Mouse (Mus musculus) megakaryocyte-erythroid progenitor cell, adult 5-6 weeks (primary cell): ENCODE results near the gene Tmem176a. TPM values are rescaled to one million over a fixed set of nuclear protein-coding genes. Genes with fewer than 3 reads are reported as not detected.

Source experiments
- ATAC-seq: replicated peaks from 2 replicates; pipeline ENCODE4 v1.8.0; 2016; ENCODE audit warnings: mild to moderate bottlenecking, inconsistent platforms; ENCODE audit not compliant: severe bottlenecking, poor library complexity, low FRiP score, low TSS enrichment
- total RNA-seq, 2 experiments: library from RNA; stranded (forward) in 1 of 2; stranded (reverse) in 1 of 2; fragments of 200-1000, 215-1000 nt in 1 of 2; fragments of >200 nt in 1 of 2; fragmentation: Nextera tagmentation in 1 of 2; gene quantifications; 2 replicates each; pipeline ENCODE4 v1.2.3; 2014 to 2017

The Tmem176a gene
- total RNA-seq, 2 experiments from 2014 or later: 5.1 to 5.4 TPM

- no peak for ATAC-seq
These were observed 29.1 kb downstream of the Tmem176a start for GRCm38 (mm10) chr6:48869774-48870173.

GRCm38 (mm10) chr6:48872596-48872995 is 31.9 kb downstream of the Tmem176a start, which contains the start of gene Aoc1:
Aoc1 (plus strand) TSS chr6:48872896.
- ATAC-seq: no peak

GRCm38 (mm10) chr6:48874576-48874975 is 33.9 kb downstream of the Tmem176a start:
- no peak for ATAC-seq

GRCm38 (mm10) chr6:48875515-48875914 is 34.8 kb downstream of the Tmem176a start:
- ATAC-seq: no peak

- ATAC-seq: no peak
These were observed 35.9 kb downstream of the Tmem176a start for GRCm38 (mm10) chr6:48876510-48877135.

GRCm38 (mm10) chr6:48894203-48894602 is 53.5 kb downstream of the Tmem176a start:
- ATAC-seq: 0 out of 2 replicates have a peak, but pooled peaks have one; percentile 34

- no peak for ATAC-seq
These were observed 54.5 kb downstream of the Tmem176a start for GRCm38 (mm10) chr6:48894938-48895818.

GRCm38 (mm10) chr6:48895941-48896340 is 55.2 kb downstream of the Tmem176a start:
- no peak for ATAC-seq

Other genes with a start within 250 kb of the Tmem176a start
- 9.7 and 17.1 TPM in 2 replicates for gene Repin1, start 247.0 kb upstream of the Tmem176a start, total RNA-seq (2014; fragmentation: Nextera tagmentation)
- 9.8 and 14.7 TPM in 2 replicates for gene Repin1, start 247.0 kb upstream of the Tmem176a start, total RNA-seq (2017)
- not detected in 2 replicates for gene Gm44965, start 247.0 kb upstream of the Tmem176a start, total RNA-seq (2014; fragmentation: Nextera tagmentation)
- gene Gm44965, start 247.0 kb upstream of the Tmem176a start, total RNA-seq (2017): not detected in 2 replicates
- 1.7 and 1.9 TPM in 2 replicates for gene Zfp775, start 238.9 kb upstream of the Tmem176a start, total RNA-seq (2014; fragmentation: Nextera tagmentation)
- gene Zfp775, start 238.9 kb upstream of the Tmem176a start, total RNA-seq (2017): 2.0 and 3.0 TPM in 2 replicates
- 1.9 and 4.2 TPM in 2 replicates for gene AI854703, start 214.2 kb upstream of the Tmem176a start, total RNA-seq (2014; fragmentation: Nextera tagmentation)
- 1.4 and 3.0 TPM in 2 replicates for gene AI854703, start 214.2 kb upstream of the Tmem176a start, total RNA-seq (2017)
- gene Gimap8, start 193.7 kb upstream of the Tmem176a start, total RNA-seq (2014; fragmentation: Nextera tagmentation): 7.1 and 7.8 TPM in 2 replicates
- gene Gimap8, start 193.7 kb upstream of the Tmem176a start, total RNA-seq (2017): 1.4 and 8.0 TPM in 2 replicates
- gene Gimap9, start 164.8 kb upstream of the Tmem176a start, total RNA-seq (2014; fragmentation: Nextera tagmentation): 15.2 and 18.7 TPM in 2 replicates
- 34.5 and 49.2 TPM in 2 replicates for gene Gimap9, start 164.8 kb upstream of the Tmem176a start, total RNA-seq (2017)
- gene Gimap4, start 156.4 kb upstream of the Tmem176a start, total RNA-seq (2014; fragmentation: Nextera tagmentation): 12.5 and 18.0 TPM in 2 replicates
- gene Gimap4, start 156.4 kb upstream of the Tmem176a start, total RNA-seq (2017): 3.0 and 61.5 TPM in 2 replicates
- gene Gimap6, start 132.7 kb upstream of the Tmem176a start, total RNA-seq (2014; fragmentation: Nextera tagmentation): 21.8 and 27.8 TPM in 2 replicates
- 48.2 and 58.4 TPM in 2 replicates for gene Gimap6, start 132.7 kb upstream of the Tmem176a start, total RNA-seq (2017)
- gene Gm28053, start 122.3 kb upstream of the Tmem176a start, total RNA-seq (2014; fragmentation: Nextera tagmentation): 2.9 TPM in 1 of 2 replicates, not detected in the other
- gene Gm28053, start 122.3 kb upstream of the Tmem176a start, total RNA-seq (2017): 96.6 TPM in 1 of 2 replicates, not detected in the other
- 1.4 and 4.8 TPM in 2 replicates for gene Gimap7, start 122.3 kb upstream of the Tmem176a start, total RNA-seq (2014; fragmentation: Nextera tagmentation)
- gene Gimap7, start 122.3 kb upstream of the Tmem176a start, total RNA-seq (2017): 2.1 and 4.6 TPM in 2 replicates
- gene Gimap1, start 101.9 kb upstream of the Tmem176a start, total RNA-seq (2014; fragmentation: Nextera tagmentation): 4.8 and 20.1 TPM in 2 replicates
- gene Gimap1, start 101.9 kb upstream of the Tmem176a start, total RNA-seq (2017): 10.8 and 12.9 TPM in 2 replicates
- 6.1 and 11.7 TPM in 2 replicates for gene Gimap5, start 94.7 kb upstream of the Tmem176a start, total RNA-seq (2014; fragmentation: Nextera tagmentation)
- gene Gimap5, start 94.7 kb upstream of the Tmem176a start, total RNA-seq (2017): 1.5 and 5.8 TPM in 2 replicates
- 6.4 and 19.7 TPM in 2 replicates for gene Gimap3, start 70.1 kb upstream of the Tmem176a start, total RNA-seq (2014; fragmentation: Nextera tagmentation)
- gene Gimap3, start 70.1 kb upstream of the Tmem176a start, total RNA-seq (2017): 0.88 and 6.2 TPM in 2 replicates
- gene Tmem176b, start 577 bp downstream of the Tmem176a start, total RNA-seq (2014; fragmentation: Nextera tagmentation): 6.7 and 12.4 TPM in 2 replicates
- gene Tmem176b, start 577 bp downstream of the Tmem176a start, total RNA-seq (2017): 14.4 and 24.5 TPM in 2 replicates
- 0.30 TPM in 1 of 2 replicates, not detected in the other for gene Aoc1, start 32.0 kb downstream of the Tmem176a start, total RNA-seq (2014; fragmentation: Nextera tagmentation)
- not detected in 2 replicates for gene Aoc1, start 32.0 kb downstream of the Tmem176a start, total RNA-seq (2017)
- not detected in 2 replicates for gene 1600015I10Rik, start 89.0 kb downstream of the Tmem176a start, total RNA-seq (2014; fragmentation: Nextera tagmentation)
- not detected in 2 replicates for gene 1600015I10Rik, start 89.0 kb downstream of the Tmem176a start, total RNA-seq (2017)
- gene Doxl2, start 134.0 kb downstream of the Tmem176a start, total RNA-seq (2014; fragmentation: Nextera tagmentation): not detected in 2 replicates
- gene Doxl2, start 134.0 kb downstream of the Tmem176a start, total RNA-seq (2017): not detected in 2 replicates
- gene Svs1, start 145.9 kb downstream of the Tmem176a start, total RNA-seq (2014; fragmentation: Nextera tagmentation): not detected in 2 replicates
- gene Svs1, start 145.9 kb downstream of the Tmem176a start, total RNA-seq (2017): not detected in 2 replicates
- gene Gpnmb, start 195.6 kb downstream of the Tmem176a start, total RNA-seq (2014; fragmentation: Nextera tagmentation): not detected in 2 replicates
- not detected in 2 replicates for gene Gpnmb, start 195.6 kb downstream of the Tmem176a start, total RNA-seq (2017)
- gene Malsu1, start 232.9 kb downstream of the Tmem176a start, total RNA-seq (2014; fragmentation: Nextera tagmentation): 20.5 and 32.3 TPM in 2 replicates
- 7.7 and 37.2 TPM in 2 replicates for gene Malsu1, start 232.9 kb downstream of the Tmem176a start, total RNA-seq (2017)